Mouse (Mus musculus) hindbrain, embryonic 16.5 days (tissue): ENCODE data around the gene Gbf1. TPM values are rescaled to one million over a fixed set of nuclear protein-coding genes. Genes with fewer than 3 reads are reported as not detected.

Source experiments
- ATAC-seq: fragments of 200-750 bp; cut with Nextera tagmentation; 2 replicates; pipeline ENCODE4 v1.8.0; 2017; ENCODE audit warnings: moderate TSS enrichment, moderate library complexity
- H3K27ac ChIP-seq: fragments of 300-500 bp; sonication (generic); 2 replicates; pipeline ENCODE4 v1.5.1; 2014; ENCODE audit warnings: low read depth, mild to moderate bottlenecking, control low read depth, low read length, moderate library complexity
- H3K27me3 ChIP-seq: fragments of 300-500 bp; sonication (generic); replicated peaks from 2 replicates; pipeline ENCODE4 v1.6.1; 2014; ENCODE audit warnings: low read length; ENCODE audit not compliant: control insufficient read depth, insufficient read depth
- H3K36me3 ChIP-seq: fragments of 300-500 bp; sonication (generic); 2 replicates; pipeline ENCODE4 v1.6.1; 2014; ENCODE audit warnings: mild to moderate bottlenecking, low read length, moderate library complexity, mixed read lengths; ENCODE audit not compliant: control insufficient read depth, insufficient read depth
- H3K4me1 ChIP-seq: fragments of 300-500 bp; sonication (generic); 2 replicates; pipeline ENCODE4 v1.6.1; 2014; ENCODE audit warnings: low read depth, low read length; ENCODE audit not compliant: control insufficient read depth, insufficient read depth
- H3K4me2 ChIP-seq: fragments of 300-500 bp; sonication (generic); 2 replicates; pipeline ENCODE4 v1.6.1; 2014; ENCODE audit warnings: mild to moderate bottlenecking, low read length, control low read depth, moderate library complexity
- H3K4me3 ChIP-seq: fragments of 300-500 bp; sonication (generic); 2 replicates; pipeline ENCODE4 v1.5.1; 2014; ENCODE audit warnings: mild to moderate bottlenecking, low read length, control low read depth, moderate library complexity
- H3K9ac ChIP-seq: fragments of 300-500 bp; sonication (generic); 2 replicates; pipeline ENCODE4 v1.6.1; 2014; ENCODE audit warnings: low read depth, mild to moderate bottlenecking, control low read depth, low read length, moderate library complexity
- H3K9me3 ChIP-seq: fragments of 300-500 bp; sonication (generic); 2 replicates; pipeline ENCODE4 v1.6.1; 2014; ENCODE audit warnings: mild to moderate bottlenecking, low read length, moderate library complexity; ENCODE audit not compliant: control insufficient read depth
- WGBS: fragments of 180-500 bp; shearing (Covaris S2); extraction: QIAGEN DNeasy Blood & Tissue Kit; methylation state at CpG from one replicate; pipeline ENCODE4 v1.1.7; 2014; 5-methylcytosine and 5-hydroxymethylcytosine counted together
- polyA plus RNA-seq: library from polyadenylated mRNA; unstranded; fragments of >200 nt; fragmentation: Nextera tagmentation; extraction: Ambion mirVana; gene quantifications from 2 replicates; pipeline ENCODE4 v1.2.1, GENCODE M21; 2015

The Gbf1 gene
- polyA plus RNA-seq, 1 experiment from 2014 or later, result 71.0 TPM

DNA sequence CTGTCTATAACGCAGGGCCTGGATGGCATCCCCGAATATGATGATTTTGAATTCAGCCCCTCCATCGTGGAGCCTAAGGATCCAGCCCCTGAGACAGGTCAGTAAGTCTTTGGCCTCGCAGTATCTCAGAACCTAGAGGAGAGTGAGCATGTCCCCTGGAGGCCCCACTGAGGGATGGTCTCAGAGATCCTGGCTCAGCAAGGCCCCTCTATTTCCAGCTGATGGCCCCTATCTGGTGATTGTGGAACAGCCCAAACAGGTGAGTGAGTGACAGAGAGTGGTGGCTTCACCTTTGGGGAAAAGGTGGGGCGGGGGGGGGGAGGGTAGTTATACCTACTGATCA, 153.9 kb downstream of the Gbf1 start:
- ATAC-seq, result no peak
- Histone ChIP-seq H3K4me2 (peak overlapping the region; percentile 96), H3K36me3 (peaks cover 2% of the 10 kb centered on the region; the same call in 1 of the 2 replicates), H3K27ac (no peak overlapping the region), H3K27me3 (peaks cover 14% of the 10 kb centered on the region), H3K4me1 (peaks cover 14% of the 10 kb centered on the region), H3K9ac (peak overlapping the region; percentile 64; the same call in 1 of the 2 replicates), H3K4me3 (no peak overlapping the region), H3K9me3 (no peaks in the 10 kb centered on the region)
- WGBS, result 55% methylated on average over 5 of the region's 5 CpGs

DNA sequence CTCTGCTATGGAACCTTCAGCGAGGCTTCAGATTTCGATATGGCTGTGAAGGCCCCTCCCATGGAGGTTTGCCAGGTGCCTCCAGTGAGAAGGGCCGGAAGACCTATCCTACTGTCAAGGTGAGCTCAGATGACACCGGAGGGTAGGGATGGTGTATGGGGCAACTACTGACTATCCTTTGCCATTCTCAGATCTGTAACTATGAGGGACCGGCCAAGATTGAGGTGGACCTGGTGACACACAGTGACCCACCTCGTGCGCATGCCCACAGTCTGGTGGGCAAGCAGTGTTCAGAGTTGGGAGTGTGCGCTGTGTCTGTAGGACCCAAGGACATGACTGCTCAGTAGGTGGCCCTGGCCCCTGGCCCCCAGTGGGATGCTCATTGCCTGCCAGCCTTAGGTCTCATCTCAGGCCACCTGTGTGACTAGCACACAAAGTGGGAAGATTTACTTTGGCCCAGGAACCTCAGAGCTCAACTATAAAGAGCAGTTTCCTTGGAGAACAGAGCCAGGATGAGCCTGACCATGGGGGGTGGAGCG, 154.5 kb downstream of the Gbf1 start:
- Histone ChIP-seq H3K9me3 (no peaks in the 10 kb centered on the region), H3K9ac (no peak overlapping the region), H3K4me2 (no peak overlapping the region), H3K4me1 (peaks cover 14% of the 10 kb centered on the region), H3K27ac (no peak overlapping the region), H3K4me3 (no peak overlapping the region), H3K27me3 (peaks cover 14% of the 10 kb centered on the region), H3K36me3 (peaks cover 6% of the 10 kb centered on the region; the same call in 1 of the 2 replicates)
- 87% methylated on average over 9 of the region's 9 CpGs for WGBS
- ATAC-seq, result no peak

DNA sequence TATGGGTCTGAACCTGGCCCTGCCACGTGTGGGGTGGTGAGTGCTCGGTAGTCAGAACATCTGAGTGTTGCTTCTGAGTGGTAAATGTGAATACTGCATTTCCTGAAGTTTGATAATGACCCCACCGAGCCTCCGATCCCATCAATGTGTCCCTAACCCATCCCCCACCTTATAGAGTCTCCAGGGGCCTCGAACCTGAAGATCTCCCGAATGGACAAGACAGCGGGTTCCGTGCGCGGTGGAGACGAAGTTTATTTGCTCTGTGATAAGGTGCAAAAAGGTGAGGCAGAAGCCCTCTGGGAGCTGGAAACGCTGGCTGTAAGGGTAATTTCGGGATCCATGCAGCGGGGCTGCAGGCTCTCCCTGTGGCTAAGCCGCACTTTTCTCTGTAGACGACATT, 155.5 kb downstream of the Gbf1 start:
- Histone ChIP-seq H3K9ac (no peak overlapping the region), H3K36me3 (peaks cover 13% of the 10 kb centered on the region), H3K4me1 (peaks cover 14% of the 10 kb centered on the region), H3K9me3 (no peaks in the 10 kb centered on the region), H3K27me3 (peaks cover 12% of the 10 kb centered on the region), H3K4me2 (no peak overlapping the region), H3K4me3 (no peak overlapping the region), H3K27ac (no peak overlapping the region)
- 81% methylated on average over 16 of the region's 16 CpGs for WGBS
- no peak for ATAC-seq

DNA sequence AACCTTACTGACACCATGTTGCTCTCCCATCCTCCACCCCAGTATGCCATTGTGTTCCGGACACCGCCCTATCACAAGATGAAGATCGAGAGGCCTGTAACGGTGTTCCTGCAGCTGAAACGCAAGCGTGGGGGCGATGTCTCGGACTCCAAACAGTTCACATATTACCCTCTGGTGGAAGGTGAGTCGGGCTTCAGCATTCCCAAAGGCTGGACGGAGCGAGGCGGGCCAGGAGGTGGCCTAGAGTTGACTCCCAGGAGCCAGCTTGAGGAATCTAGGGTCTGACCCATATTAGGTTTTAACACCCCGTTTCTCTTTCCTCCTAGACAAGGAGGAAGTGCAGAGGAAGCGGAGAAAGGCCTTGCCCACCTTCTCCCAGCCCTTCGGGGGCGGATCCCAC, 156.0 kb downstream of the Gbf1 start:
- Histone ChIP-seq H3K4me3 (peak overlapping the region; percentile 52), H3K27me3 (peaks cover 14% of the 10 kb centered on the region)

DNA sequence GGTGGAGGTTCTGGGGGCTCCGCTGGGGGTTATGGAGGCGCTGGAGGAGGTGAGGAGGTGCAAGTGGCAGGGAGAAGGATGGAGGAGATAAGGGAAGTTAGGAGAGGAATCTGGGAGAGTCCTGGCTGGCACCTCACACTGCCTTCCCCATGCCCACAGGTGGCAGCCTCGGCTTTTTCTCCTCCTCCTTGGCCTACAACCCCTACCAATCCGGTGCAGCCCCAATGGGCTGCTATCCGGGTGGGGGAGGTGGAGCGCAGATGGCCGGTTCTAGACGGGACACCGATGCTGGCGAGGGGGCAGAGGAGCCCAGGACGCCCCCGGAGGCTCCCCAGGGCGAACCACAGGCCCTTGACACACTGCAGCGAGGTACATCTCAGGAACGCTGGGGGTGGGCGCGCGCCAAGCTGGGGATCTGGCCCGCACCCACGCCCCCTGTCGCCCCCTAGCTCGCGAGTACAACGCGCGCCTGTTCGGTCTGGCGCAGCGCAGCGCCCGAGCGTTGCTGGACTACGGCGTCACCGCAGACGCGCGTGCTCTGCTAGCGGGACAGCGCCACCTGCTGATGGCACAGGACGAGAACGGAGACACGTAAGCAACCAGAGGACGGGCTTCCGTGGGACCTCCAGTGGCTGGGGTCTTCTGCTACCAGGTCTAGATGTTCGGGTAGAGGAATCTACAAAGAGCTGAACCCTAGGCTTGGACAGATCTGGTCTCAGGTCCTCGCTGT, 156.6 kb downstream of the Gbf1 start:
- Histone ChIP-seq H3K27me3 (peaks cover 14% of the 10 kb centered on the region), H3K4me1 (peaks cover 14% of the 10 kb centered on the region), H3K4me2 (peak overlapping the region; percentile 95), H3K4me3 (peak overlapping the region; percentile 52), H3K27ac (no peak overlapping the region), H3K9ac (peak overlapping the region; percentile 75), H3K9me3 (no peaks in the 10 kb centered on the region), H3K36me3 (peaks cover 18% of the 10 kb centered on the region)
- 2% methylated on average over 47 of the region's 47 CpGs for WGBS
- ATAC-seq, result peak; percentile 61

More for the DNA sequence above, 156.0 kb downstream of the Gbf1 start:
- 61% methylated on average over 16 of the region's 16 CpGs for WGBS
- Histone ChIP-seq H3K9ac (no peak overlapping the region), H3K36me3 (peaks cover 18% of the 10 kb centered on the region), H3K4me2 (peak overlapping the region; percentile 95), H3K9me3 (no peaks in the 10 kb centered on the region), H3K27ac (no peak overlapping the region), H3K4me1 (peaks cover 14% of the 10 kb centered on the region)
- no peak for ATAC-seq

DNA sequence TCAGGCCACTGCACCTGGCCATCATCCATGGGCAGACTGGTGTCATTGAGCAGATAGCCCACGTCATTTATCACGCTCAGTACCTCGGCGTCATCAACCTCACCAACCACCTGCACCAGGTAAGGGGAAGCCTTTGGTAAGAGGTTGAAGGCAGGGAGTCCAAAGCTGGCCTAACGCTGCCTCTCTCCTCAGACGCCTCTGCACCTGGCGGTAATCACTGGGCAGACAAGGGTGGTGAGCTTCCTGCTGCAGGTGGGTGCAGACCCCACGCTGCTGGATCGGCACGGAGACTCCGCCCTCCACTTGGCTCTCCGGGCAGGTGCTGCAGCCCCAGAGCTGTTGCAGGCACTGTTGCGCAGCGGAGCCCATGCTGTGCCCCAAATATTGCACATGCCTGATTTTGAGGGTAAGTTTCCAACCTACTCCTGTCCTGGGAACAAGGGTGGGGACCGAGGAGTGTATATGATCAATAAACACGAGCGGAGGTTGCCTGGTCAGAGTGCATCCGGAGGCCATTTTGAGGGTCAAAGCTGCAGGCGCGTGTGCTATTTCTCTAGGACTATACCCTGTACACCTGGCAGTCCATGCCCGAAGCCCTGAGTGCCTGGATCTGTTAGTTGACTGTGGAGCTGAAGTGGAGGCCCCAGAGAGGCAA, 157.5 kb downstream of the Gbf1 start:
- no peak overlapping the region for H3K4me3 ChIP-seq
- H3K9ac ChIP-seq, result no peak overlapping the region
- no peak overlapping the region for H3K27ac ChIP-seq
- ATAC-seq, result no peak
- peaks cover 22% of the 10 kb centered on the region for H3K36me3 ChIP-seq
- peaks cover 8% of the 10 kb centered on the region for H3K4me1 ChIP-seq
- H3K9me3 ChIP-seq, result no peaks in the 10 kb centered on the region
- H3K27me3 ChIP-seq, result peaks cover 20% of the 10 kb centered on the region
- WGBS, result 81% methylated on average over 21 of the region's 21 CpGs
- H3K4me2 ChIP-seq, result no peak overlapping the region; the same call in 1 of the 2 replicates

DNA sequence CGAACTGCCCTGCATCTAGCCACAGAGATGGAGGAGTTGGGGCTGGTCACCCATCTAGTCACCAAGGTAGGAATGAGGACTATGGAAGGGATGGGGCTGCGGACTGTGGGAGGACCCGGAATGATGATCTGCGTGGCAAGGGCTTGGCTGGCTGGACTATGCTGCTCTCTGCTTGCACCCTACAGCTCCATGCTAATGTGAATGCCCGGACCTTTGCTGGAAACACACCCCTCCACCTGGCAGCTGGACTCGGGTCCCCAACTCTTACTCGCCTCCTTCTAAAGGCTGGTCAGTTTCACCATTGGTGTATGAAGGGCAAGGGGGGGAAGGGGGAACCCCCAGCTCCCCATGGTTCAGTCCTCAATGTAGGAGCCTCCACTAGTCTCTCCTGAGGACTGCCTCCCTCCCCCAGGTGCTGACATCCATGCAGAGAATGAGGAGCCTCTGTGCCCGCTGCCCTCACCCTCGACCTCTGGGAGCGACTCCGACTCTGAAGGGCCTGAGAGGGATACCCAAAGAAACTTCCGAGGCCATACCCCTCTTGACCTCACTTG, 158.1 kb downstream of the Gbf1 start:
- Histone ChIP-seq H3K36me3 (peaks cover 22% of the 10 kb centered on the region), H3K27me3 (peaks cover 23% of the 10 kb centered on the region), H3K4me1 (peaks cover 7% of the 10 kb centered on the region; the same call in 1 of the 2 replicates), H3K9ac (no peak overlapping the region), H3K4me2 (no peak overlapping the region), H3K27ac (no peak overlapping the region), H3K9me3 (no peaks in the 10 kb centered on the region), H3K4me3 (no peak overlapping the region)
- ATAC-seq, result no peak
- 91% methylated on average over 12 of the region's 12 CpGs for WGBS

DNA sequence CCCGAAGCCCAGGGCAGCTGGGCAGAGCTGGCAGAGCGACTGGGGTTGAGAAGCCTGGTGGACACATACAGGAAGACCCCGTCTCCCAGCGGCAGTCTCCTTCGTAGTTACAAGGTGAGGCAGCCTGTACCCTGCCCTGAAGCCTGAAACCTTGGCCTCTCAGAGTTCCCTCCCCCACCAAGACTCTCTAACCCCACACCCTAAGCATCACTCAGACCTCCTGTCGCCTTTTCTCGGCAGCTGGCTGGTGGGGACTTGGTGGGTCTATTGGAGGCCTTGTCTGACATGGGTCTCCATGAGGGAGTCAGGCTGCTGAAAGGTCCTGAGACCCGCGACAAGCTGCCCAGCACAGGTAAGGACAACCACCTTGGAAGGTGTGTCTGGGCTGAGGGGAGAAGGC, 159.0 kb downstream of the Gbf1 start:
- Histone ChIP-seq H3K27me3 (peaks cover 26% of the 10 kb centered on the region), H3K4me1 (peaks cover 13% of the 10 kb centered on the region), H3K27ac (no peak overlapping the region), H3K9me3 (no peaks in the 10 kb centered on the region), H3K4me3 (no peak overlapping the region), H3K36me3 (peaks cover 22% of the 10 kb centered on the region), H3K4me2 (no peak overlapping the region), H3K9ac (no peak overlapping the region)
- 89% methylated on average over 9 of the region's 9 CpGs for WGBS
- ATAC-seq, result no peak

DNA sequence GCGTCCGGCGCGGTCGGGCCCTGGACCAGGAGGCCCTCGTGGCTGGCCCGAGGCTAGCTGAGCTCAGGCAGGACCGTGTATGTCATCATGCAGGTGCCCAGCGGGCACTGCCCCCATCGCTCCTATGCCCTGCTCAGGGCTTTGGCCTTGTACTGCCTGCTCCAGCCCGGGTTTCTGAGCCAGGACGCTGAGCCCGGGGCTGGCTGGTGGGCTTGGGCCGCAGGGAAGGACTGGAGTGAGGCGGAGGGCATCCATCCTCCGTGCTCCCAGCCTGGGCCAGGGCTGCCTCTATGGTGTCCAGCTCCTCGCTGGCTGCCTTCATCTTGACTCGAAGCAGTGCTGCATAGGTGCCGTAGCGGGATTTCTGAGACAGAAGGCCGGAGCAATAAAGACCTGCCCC, 160.3 kb downstream of the Gbf1 start:
- no peak overlapping the region for H3K4me3 ChIP-seq
- H3K9ac ChIP-seq, result no peak overlapping the region
- H3K27me3 ChIP-seq, result peaks cover 27% of the 10 kb centered on the region
- H3K27ac ChIP-seq, result no peak overlapping the region
- H3K36me3 ChIP-seq, result peaks cover 22% of the 10 kb centered on the region
- H3K9me3 ChIP-seq, result no peaks in the 10 kb centered on the region
- no peak overlapping the region for H3K4me2 ChIP-seq
- WGBS, result 89% methylated on average over 18 of the region's 21 CpGs
- no peak for ATAC-seq
- peaks cover 25% of the 10 kb centered on the region for H3K4me1 ChIP-seq
